Mouse (Mus musculus) spleen, postnatal 36 days (tissue): ENCODE data around the gene Bcr.

Source experiments
- DNase-seq, 2 experiments: peaks; one replicate each; pipeline ENCODE4 v3.0.0; 2022; ENCODE audit warnings: low spot score in 2 of 2, mixed read lengths in 1 of 2

Gene Bcr

GRCm38 (mm10) chr10:75058336-75058735 lies 2.1 kb upstream of the Bcr start:
- no peak for DNase-seq

- no peak for DNase-seq
Observed at GRCm38 (mm10) chr10:75058761-75059395, 1.5 kb upstream of the Bcr start.

- DNase-seq = peak; percentile 74 to 75
Observed at GRCm38 (mm10) chr10:75059396-75059795, 996 bp upstream of the Bcr start.

- peak in 1 of 2 experiments; percentile 8 for DNase-seq
Observed at GRCm38 (mm10) chr10:75060843-75061235, 447 bp downstream of the Bcr start.

- DNase-seq = no peak
Observed at GRCm38 (mm10) chr10:75061341-75062188, 1.2 kb downstream of the Bcr start.

- no peak for DNase-seq
Observed at GRCm38 (mm10) chr10:75062189-75062561, 1.8 kb downstream of the Bcr start.

- DNase-seq = no peak
Observed at GRCm38 (mm10) chr10:75062621-75063020, 2.2 kb downstream of the Bcr start.

- DNase-seq = no peak
Observed at GRCm38 (mm10) chr10:75063301-75063965, 3.0 kb downstream of the Bcr start.

- DNase-seq = no peak
Observed at GRCm38 (mm10) chr10:75065691-75066090, 5.3 kb downstream of the Bcr start.

GRCm38 (mm10) chr10:75067446-75067845 lies 7.1 kb downstream of the Bcr start:
- DNase-seq = no peak

- no peak for DNase-seq
Observed at GRCm38 (mm10) chr10:75068086-75068485, 7.7 kb downstream of the Bcr start.

GRCm38 (mm10) chr10:75068624-75069328 lies 8.4 kb downstream of the Bcr start:
- no peak for DNase-seq

GRCm38 (mm10) chr10:75070281-75070976 lies 10.0 kb downstream of the Bcr start:
- DNase-seq = no peak

GRCm38 (mm10) chr10:75075665-75076064 lies 15.3 kb downstream of the Bcr start:
- no peak for DNase-seq

- peak in 1 of 2 experiments; percentile 15 for DNase-seq
Observed at GRCm38 (mm10) chr10:75078174-75079128, 18.1 kb downstream of the Bcr start.

- DNase-seq = no peak
Observed at GRCm38 (mm10) chr10:75085330-75085729, 24.9 kb downstream of the Bcr start.

- no peak for DNase-seq
Observed at GRCm38 (mm10) chr10:75088471-75088870, 28.1 kb downstream of the Bcr start.

- no peak for DNase-seq
Observed at GRCm38 (mm10) chr10:75091478-75092152, 31.2 kb downstream of the Bcr start.

- DNase-seq = no peak
Observed at GRCm38 (mm10) chr10:75093252-75093987, 33.0 kb downstream of the Bcr start.
